Mouse (Mus musculus) A20 (cell line): ENCODE measurements at regions not wholly inside any gene's neighbourhood (a gene's known extent, or its start where the extent isn't known, plus 50 kb on each side); places are given as distances from the start of the nearest gene placed in this dataset.

Experiments
- DNase-seq: peaks from one replicate; pipeline ENCODE4 v3.0.0-alpha.2; 2011; ENCODE audit warnings: low read depth, low spot score

DNA sequence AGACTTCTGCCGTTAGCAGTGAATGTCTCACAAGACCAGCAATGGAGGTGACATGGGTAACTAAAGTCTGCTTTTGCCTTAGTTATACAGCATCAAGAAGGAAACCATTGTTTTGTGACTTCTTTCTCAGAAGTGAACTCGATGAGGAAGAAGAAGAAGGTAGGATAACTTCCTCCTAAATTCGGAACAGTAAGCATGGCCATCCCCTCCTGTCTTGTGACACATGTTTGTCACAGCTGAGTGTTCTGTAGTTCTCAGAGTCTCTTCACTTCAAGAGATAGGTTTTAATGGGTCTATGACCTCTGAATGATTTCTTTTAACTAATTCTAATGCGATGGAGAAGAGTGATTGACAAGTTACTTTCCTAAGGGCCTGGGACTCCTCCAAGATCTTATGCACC, 79.3 kb upstream of the Zeb2 start:
- no peak for DNase-seq

GRCm38 (mm10) chr2:45194335-45194734, 77.1 kb upstream of the Zeb2 start:
- peak; percentile 84 for DNase-seq

DNA sequence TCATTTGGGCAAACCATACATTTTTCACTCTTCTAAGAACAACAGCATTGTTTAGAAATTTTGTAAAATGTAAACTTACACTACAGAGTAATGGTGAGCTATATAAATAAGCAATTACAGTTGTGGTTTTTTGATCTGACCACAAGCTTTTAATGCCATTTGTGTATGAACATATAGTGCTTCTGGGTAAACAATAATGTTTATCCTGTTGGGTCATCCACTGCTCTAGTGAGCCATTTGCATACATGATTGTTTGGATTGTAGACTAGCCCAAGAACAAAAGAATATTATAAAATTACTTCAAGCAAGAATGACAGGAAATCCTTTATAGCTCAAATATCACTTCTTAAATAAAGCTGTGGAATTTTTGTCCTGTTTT, 68.4 kb upstream of the Zeb2 start:
- no peak for DNase-seq

DNA sequence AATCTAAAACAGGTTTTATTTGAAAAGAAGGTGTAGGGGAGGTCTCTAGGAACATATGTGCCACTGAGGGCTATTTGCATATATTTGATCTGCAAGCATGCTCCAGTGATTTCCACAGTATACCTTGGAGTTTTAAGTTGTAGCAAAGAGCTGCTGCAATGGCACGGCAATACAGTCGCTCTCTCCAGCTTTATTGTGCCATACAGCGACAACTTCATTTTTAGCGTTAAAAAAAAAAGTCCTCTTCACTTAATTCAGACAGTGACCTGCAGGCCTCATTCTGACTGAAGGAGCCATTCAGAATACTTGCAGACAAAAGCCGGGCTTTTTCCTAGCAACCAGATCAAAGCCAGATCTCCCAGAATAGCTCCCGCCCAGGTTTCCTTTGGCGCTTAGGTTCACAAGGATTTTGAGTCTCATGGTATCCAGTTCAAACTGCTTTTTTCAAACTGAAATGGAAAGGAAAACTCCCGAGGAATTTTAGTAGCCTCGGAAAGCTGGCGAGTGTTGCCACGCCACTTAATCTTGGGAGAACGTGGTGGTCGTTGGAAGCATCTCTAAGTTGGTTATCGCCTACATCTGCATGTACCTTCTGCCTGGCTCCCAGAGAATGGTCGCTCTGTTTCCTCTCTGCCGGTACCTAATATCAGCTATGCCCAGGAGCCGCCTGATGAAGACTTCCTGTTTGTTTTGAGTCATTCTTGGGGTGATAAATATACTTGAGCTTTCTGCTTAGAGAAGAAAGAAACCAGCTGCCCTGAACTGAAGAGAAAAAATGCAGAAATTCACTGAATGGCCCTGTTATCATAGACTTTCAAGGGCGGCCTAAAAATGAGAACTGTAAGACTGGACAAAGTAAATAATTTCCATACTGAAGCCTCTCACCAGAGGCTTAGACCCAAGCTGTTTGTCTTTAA, 67.8 kb upstream of the Zeb2 start:
- DNase-seq: peak; percentile 66

DNA sequence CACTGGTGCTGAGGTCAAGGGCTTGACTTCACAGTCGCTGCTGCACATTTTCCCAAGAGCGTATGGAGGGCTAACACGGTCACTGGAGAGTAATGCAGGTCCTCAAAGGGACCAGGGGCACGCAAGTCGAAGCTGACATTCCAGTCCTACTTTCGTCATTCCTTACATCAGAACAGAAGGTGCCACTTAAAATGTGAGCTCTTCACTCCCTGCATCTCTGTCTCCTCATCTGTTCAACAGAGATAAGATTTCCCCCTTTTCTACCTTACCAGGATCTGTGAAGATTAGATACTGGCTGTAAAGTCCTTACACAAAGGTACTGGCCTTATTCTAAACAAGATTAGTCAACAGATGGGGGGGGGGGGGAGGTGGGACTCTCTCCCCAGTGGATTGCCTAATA, 67.0 kb upstream of the Zeb2 start:
- DNase-seq: no peak

GRCm38 (mm10) chr2:45182876-45183275, 65.7 kb upstream of the Zeb2 start:
- DNase-seq: no peak

DNA sequence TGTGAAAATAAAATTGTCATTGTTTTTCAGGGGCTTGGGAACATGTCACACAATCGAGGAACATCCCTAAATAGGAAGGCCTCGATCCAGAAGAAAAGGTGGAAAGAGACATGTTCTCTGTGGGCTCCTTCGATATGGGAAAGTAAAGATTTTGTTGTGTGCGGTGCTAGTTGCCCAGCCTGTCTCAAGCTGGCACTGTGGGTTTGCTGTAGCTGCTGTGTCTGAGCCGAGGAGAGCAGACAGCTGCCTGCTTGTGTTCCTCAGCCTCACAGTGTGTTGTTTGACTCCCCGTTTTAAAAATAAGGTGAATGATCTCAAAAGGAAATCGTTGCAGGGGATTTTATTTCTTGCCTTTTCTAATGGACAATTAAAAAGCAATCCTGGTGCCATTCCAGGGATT, 64.4 kb upstream of the Zeb2 start:
- no peak for DNase-seq

- no peak for DNase-seq
These were observed 61.8 kb upstream of the Zeb2 start for GRCm38 (mm10) chr2:45178849-45179453.

DNA sequence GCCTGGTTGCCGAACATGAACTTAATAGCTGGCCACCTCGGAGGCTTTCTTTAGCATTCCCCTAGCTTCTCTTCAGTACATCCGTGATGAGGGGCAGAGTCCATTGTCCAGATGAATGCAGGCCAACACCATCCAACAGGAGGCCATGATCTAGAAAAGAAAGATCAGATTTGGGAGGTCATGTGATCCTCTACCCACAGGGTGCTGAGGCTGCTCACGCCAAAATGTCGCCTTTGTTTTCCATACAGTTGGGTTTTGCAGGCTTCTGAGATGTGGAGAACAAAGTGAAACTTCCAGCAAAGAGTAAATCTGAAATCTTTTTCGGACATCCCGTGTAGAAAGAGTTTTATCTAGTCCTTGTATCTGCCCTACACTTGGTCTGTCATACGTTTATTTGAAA, 55.2 kb upstream of the Zeb2 start:
- DNase-seq: no peak

DNA sequence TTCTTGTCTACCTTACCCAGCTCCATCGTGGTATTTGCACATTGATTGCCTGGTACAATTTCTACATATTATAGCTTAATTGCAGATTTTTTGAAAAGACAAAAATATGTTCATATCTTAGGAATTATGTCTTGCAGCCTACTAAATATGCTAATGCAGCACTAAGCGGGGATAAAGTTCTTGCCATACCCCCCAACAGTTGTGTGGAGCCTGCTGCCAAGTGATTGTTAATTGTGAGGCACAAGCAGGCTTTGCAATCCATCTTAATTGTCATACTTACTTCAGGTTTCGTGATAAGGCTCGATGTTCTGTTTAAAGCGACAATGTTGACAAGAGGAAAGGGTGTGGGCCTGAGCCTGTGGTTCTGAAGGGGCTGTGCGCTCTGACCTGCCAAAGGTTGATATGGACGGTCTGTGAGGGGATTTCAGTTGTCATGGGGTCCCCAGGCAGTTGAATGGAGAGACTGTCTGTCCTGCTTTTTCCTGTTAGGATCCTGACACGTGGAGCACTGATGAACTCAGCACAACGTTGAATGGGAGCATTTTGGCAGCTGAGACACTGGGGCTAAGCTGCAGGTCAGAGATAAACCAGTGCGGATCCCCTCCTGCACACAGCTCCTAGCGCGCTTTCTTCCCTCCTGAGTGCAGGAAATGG, 54.5 kb upstream of the Zeb2 start:
- DNase-seq: no peak

DNA sequence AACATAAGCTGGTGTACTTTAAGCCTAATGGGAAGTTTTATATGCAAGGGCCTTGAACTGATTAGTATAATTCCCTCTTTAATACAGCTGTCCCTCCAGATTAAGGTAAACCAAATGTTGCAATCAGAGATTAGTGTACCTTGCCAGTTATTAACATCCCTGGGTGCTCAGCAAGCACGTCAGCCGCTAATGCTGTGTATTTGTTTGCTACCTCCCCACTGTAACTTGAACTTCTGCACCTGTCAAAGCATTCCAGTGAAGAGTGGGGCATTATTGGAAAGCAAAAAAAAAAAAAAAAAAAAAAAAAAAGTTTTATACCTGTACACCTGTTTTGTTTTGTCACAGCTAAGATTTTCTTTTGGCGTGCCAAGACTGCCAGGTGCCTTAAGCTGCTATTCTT, 53.1 kb upstream of the Zeb2 start:
- DNase-seq: no peak

GRCm38 (mm10) chr2:45169429-45170070, 52.4 kb upstream of the Zeb2 start:
- DNase-seq: no peak

GRCm38 (mm10) chr2:45168606-45169005, 51.4 kb upstream of the Zeb2 start:
- no peak for DNase-seq
